Mouse (Mus musculus) embryo, embryonic 11.5 days (tissue): ENCODE results near the gene Slc43a2.

Experiments
- DNase-seq: peaks from one replicate; pipeline ENCODE4 v3.0.0-alpha.2; 2012; ENCODE audit warnings: low read depth, low spot score

Slc43a2 gene

GRCm38 (mm10) chr11:75531469-75532242 is at the start of gene Slc43a2:
Gene Slc43a2, plus strand, starts transcription at chr11:75531694.
- peak; percentile 90 for DNase-seq

- DNase-seq = no peak
These were observed 45.3 kb upstream of the Slc43a2 start for GRCm38 (mm10) chr11:75486192-75486591.

GRCm38 (mm10) chr11:75486601-75487285 is 44.8 kb upstream of the Slc43a2 start, which contains the start of gene Prpf8:
Gene Prpf8, plus strand, starts transcription at chr11:75486816.
- peak; percentile 92 for DNase-seq

- DNase-seq = no peak
These were observed 44.0 kb upstream of the Slc43a2 start for GRCm38 (mm10) chr11:75487496-75487895.

- no peak for DNase-seq
These were observed 37.0 kb upstream of the Slc43a2 start for GRCm38 (mm10) chr11:75494296-75495049.

- no peak for DNase-seq
These were observed 33.4 kb upstream of the Slc43a2 start for GRCm38 (mm10) chr11:75498126-75498525.

GRCm38 (mm10) chr11:75508162-75508561 is 23.3 kb upstream of the Slc43a2 start:
- no peak for DNase-seq

GRCm38 (mm10) chr11:75508904-75509303 is 22.6 kb upstream of the Slc43a2 start:
- no peak for DNase-seq

- no peak for DNase-seq
These were observed 21.5 kb upstream of the Slc43a2 start, which contains the start of gene Rilp for GRCm38 (mm10) chr11:75509741-75510626. Gene Rilp, plus strand, starts transcription at chr11:75510094.

GRCm38 (mm10) chr11:75510627-75510993 is 20.9 kb upstream of the Slc43a2 start:
- DNase-seq = peak; percentile 84

GRCm38 (mm10) chr11:75511213-75511612 is 20.3 kb upstream of the Slc43a2 start:
- no peak for DNase-seq

- DNase-seq = no peak
These were observed 19.0 kb upstream of the Slc43a2 start for GRCm38 (mm10) chr11:75512301-75513018.

GRCm38 (mm10) chr11:75513336-75513735 is 18.2 kb upstream of the Slc43a2 start, which contains the start of gene Scarf1:
Gene Scarf1, plus strand, starts transcription at chr11:75513540.
- DNase-seq = no peak

- DNase-seq = no peak
These were observed 16.3 kb upstream of the Slc43a2 start for GRCm38 (mm10) chr11:75515186-75515585.

GRCm38 (mm10) chr11:75519834-75520633 is 11.5 kb upstream of the Slc43a2 start:
- DNase-seq = no peak

GRCm38 (mm10) chr11:75521609-75522008 is 9.9 kb upstream of the Slc43a2 start:
- DNase-seq = no peak

GRCm38 (mm10) chr11:75522793-75523192 is 8.7 kb upstream of the Slc43a2 start:
- no peak for DNase-seq

GRCm38 (mm10) chr11:75525531-75526125 is 5.9 kb upstream of the Slc43a2 start:
- DNase-seq = no peak

- DNase-seq = no peak
These were observed 4.6 kb upstream of the Slc43a2 start for GRCm38 (mm10) chr11:75526943-75527342.
